Mouse (Mus musculus): ENCODE results near the gene Hfe.
"Not testable (repeated sequence)": the region's sequence is repeated elsewhere in the genome, so short reads cannot be mapped to it uniquely, and the experiment has no call there.

Hfe gene

DNA sequence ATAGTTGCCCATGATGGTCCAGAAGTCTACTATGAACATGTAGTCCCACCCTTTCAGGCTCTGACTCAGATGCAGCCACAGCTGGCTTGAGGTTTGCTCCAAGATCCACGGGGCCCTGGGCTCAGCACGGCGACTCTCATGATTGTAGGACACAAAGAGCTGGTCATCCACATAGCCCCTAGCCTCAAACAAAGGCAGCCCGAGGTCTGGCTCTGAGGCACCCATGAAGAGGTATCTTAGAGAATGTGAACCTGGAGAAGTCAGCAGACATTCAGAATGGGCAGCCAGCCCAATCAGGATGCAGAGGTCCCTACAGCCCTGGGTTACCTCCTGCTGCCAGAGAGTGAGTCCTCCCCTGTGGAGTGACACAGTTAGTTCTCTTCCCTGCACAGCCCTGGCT lies 2.6 kb downstream of the Hfe start:
- H3K36me3 ChIP-seq (ENCODE audit: insufficient read depth, low read length), result no peaks in the 10 kb centered on the region
- peaks cover 14% of the 10 kb centered on the region for H3K4me1 ChIP-seq (replicated peaks; ENCODE audit: low read depth, low read length)
- no peak for TF ChIP-seq NANOG (IDR thresholded peaks at IDR 0.05; ENCODE audit: borderline replicate concordance, low read length)
- no peak for TF ChIP-seq CTCF (conservative IDR thresholded peaks at IDR 0.05; ENCODE audit: low read length)
- TF ChIP-seq POU5F1 (IDR thresholded peaks at IDR 0.05; ENCODE audit: borderline replicate concordance, low read length), result no peak
- H3K4me3 ChIP-seq (replicated peaks; ENCODE audit: low read length), result no peak overlapping the region
- H3K9me3 ChIP-seq (ENCODE audit: low read length), result no peaks in the 10 kb centered on the region
- H3K27me3 ChIP-seq (ENCODE audit: insufficient read depth, low read length), result peaks cover 51% of the 10 kb centered on the region

DNA sequence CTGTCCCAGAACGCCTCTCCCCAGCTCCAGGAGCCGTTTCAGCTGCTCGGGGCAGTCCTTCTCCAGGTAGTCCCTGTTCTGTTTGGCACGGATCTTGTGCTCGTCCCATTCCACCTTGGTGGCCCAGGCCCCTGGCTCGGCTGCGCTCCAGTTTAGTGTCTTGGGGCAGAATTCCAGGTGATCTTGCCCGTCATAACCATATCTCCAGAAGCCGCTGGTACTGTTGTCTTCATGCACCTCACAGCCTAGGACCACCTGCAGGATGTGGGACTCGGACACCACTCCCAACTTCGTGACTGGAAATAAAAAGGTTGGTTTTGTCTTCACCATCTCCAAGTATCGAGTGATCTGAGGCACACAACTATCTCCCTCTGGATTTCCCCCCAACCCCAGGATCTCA lies 3.9 kb downstream of the Hfe start:
- Histone ChIP-seq H3K4me1 (replicated peaks; ENCODE audit: low read depth, low read length) (peaks cover 14% of the 10 kb centered on the region), H3K4me3 (replicated peaks; ENCODE audit: low read length) (no peak overlapping the region), H3K36me3 (ENCODE audit: insufficient read depth, low read length) (no peaks in the 10 kb centered on the region), H3K27me3 (ENCODE audit: insufficient read depth, low read length) (peaks cover 48% of the 10 kb centered on the region), H3K9me3 (ENCODE audit: low read length) (no peaks in the 10 kb centered on the region)
- TF ChIP-seq POU5F1 (IDR thresholded peaks at IDR 0.05; ENCODE audit: borderline replicate concordance, low read length) (no peak), CTCF (conservative IDR thresholded peaks at IDR 0.05; ENCODE audit: low read length) (no peak), NANOG (IDR thresholded peaks at IDR 0.05; ENCODE audit: borderline replicate concordance, low read length) (no peak)

DNA sequence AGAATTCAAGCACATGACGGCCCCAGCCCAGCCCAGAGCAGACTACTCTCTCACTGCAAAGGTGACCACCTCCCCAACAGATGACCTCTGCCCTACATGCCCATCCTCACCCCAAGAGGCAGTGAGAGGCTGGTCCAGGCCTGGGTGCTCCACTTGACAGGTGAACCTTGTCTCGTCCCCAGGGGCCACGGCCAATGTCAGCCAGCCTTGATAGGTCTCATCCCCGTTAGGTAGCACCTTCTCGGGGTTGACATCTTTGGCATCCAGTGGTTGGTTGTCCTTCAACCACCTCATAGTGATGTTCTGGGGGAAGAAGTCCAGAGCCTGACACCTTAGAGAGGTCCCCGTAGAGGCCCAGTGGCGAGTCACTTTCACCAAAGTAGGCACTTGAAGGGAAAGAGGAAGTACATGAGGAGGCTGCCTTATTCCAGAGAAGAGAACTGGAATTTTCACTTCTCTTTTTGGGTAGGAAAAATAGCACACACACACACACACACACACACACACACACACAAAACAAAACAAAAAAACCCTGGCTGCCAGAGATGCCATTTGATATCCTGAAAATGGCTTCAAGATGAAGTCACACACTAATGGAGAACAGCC lies 4.8 kb downstream of the Hfe start:
- H3K4me1 ChIP-seq (replicated peaks; ENCODE audit: low read depth, low read length), result peaks cover 16% of the 10 kb centered on the region

DNA sequence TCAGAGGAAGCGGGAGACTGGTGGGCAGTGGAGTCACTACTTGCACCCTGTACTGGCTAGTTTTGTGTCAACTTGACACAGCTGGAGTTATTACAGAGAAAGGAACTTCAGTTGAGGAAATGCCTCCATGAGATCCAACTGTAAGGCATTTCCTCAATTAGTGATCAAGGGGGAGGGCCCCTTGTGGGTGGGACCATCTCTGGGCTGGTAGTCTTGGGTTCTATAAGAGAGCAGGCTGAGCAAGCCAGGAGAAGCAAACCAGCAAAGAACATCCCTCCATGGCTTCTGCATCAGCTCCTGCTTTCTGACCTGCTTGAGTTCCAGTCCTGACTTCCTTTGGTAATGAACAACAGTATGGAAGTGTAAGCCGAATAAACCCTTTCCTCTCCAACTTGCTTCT lies 7.9 kb downstream of the Hfe start:
- H3K4me1 ChIP-seq (replicated peaks; ENCODE audit: low read depth, low read length), result peaks cover 13% of the 10 kb centered on the region
- not testable (repeated sequence) for H3K4me3 ChIP-seq (replicated peaks; ENCODE audit: low read length); H3K9me3 ChIP-seq (ENCODE audit: low read length); H3K36me3 ChIP-seq (ENCODE audit: insufficient read depth, low read length)
- H3K27me3 ChIP-seq (ENCODE audit: insufficient read depth, low read length), result peaks cover 12% of the 10 kb centered on the region; the same call in 1 of the 2 replicates

More for the DNA sequence above, 4.8 kb downstream of the Hfe start:
- Histone ChIP-seq H3K4me3 (replicated peaks; ENCODE audit: low read length) (no peak overlapping the region), H3K36me3 (ENCODE audit: insufficient read depth, low read length) (no peaks in the 10 kb centered on the region), H3K9me3 (ENCODE audit: low read length) (no peaks in the 10 kb centered on the region), H3K27me3 (ENCODE audit: insufficient read depth, low read length) (peaks cover 41% of the 10 kb centered on the region)
- TF ChIP-seq POU5F1 (IDR thresholded peaks at IDR 0.05; ENCODE audit: borderline replicate concordance, low read length), result no peak
- TF ChIP-seq NANOG (IDR thresholded peaks at IDR 0.05; ENCODE audit: borderline replicate concordance, low read length), result no peak
- no peak for TF ChIP-seq CTCF (conservative IDR thresholded peaks at IDR 0.05; ENCODE audit: low read length)

DNA sequence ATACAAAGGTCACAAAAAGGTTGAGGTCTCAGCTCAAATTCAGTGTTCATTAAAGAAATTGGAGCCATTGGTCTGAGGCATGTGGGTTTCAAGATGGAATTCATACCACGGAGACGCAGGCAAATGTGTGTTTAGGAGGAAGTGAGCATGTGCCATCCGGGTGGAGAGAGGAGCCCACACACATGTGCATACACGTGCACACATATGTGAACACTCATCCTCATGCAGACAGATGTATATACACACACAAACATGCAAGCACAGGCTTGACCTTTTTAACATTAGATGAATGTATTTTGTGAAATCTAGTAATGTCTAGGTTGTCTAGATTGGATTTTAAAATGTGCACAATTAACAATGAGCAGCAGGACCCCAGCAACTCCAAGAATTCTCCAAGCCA lies 8.4 kb downstream of the Hfe start:
- no peak overlapping the region for H3K4me3 ChIP-seq (replicated peaks; ENCODE audit: low read length)
- H3K9me3 ChIP-seq (ENCODE audit: low read length), result no peaks in the 10 kb centered on the region
- H3K27me3 ChIP-seq (ENCODE audit: insufficient read depth, low read length), result peaks cover 8% of the 10 kb centered on the region; the same call in 1 of the 2 replicates
- H3K4me1 ChIP-seq (replicated peaks; ENCODE audit: low read depth, low read length), result peaks cover 13% of the 10 kb centered on the region
- no peaks in the 10 kb centered on the region for H3K36me3 ChIP-seq (ENCODE audit: insufficient read depth, low read length)
- TF ChIP-seq POU5F1 (IDR thresholded peaks at IDR 0.05; ENCODE audit: borderline replicate concordance, low read length) (no peak), NANOG (IDR thresholded peaks at IDR 0.05; ENCODE audit: borderline replicate concordance, low read length) (no peak), CTCF (conservative IDR thresholded peaks at IDR 0.05; ENCODE audit: low read length) (no peak)

DNA sequence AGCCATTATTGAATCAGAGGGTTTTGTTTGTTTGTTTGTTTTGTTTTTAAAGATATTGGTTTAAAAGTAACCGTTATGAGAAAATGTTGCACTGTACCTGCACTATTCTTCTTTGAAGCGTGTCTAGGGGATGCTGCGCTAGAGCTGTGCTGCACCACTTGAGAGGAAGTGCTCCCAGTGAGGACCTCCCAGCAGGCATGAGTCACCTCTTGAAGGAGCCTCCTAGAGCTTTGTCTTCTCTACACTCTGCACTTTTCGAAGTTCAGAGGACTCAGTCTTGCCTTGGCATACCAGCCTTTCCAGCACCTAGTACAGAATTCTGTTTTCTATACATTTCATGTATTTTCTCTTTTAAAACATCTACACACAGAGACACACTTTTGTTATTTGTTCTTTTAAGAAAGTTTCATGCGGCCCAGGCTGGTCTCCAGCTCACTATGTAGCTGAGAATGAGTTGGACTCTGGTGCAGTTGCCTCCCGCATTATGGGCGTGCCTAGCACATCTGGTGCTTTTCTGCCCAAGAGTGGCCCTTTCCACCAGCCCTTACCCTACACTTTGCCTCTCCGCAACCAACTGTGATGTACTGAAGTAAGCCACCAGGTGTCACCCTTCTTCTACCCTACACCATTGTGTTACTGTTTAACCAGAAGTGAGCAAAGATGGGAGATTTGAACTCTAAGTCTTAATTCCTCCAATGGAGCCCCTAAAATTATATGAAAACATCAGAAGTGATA lies 9.7 kb downstream of the Hfe start:
- H3K36me3 ChIP-seq (ENCODE audit: insufficient read depth, low read length), result no peaks in the 10 kb centered on the region
- no peaks in the 10 kb centered on the region; the same call in 1 of the 2 replicates for H3K27me3 ChIP-seq (ENCODE audit: insufficient read depth, low read length)
- H3K4me3 ChIP-seq (replicated peaks; ENCODE audit: low read length), result no peak overlapping the region
- TF ChIP-seq CTCF (conservative IDR thresholded peaks at IDR 0.05; ENCODE audit: low read length), result peak; percentile 62
- no peak for TF ChIP-seq NANOG (IDR thresholded peaks at IDR 0.05; ENCODE audit: borderline replicate concordance, low read length)
- no peak for TF ChIP-seq POU5F1 (IDR thresholded peaks at IDR 0.05; ENCODE audit: borderline replicate concordance, low read length)
- H3K9me3 ChIP-seq (ENCODE audit: low read length), result no peaks in the 10 kb centered on the region
- H3K4me1 ChIP-seq (replicated peaks; ENCODE audit: low read depth, low read length), result peaks cover 22% of the 10 kb centered on the region

DNA sequence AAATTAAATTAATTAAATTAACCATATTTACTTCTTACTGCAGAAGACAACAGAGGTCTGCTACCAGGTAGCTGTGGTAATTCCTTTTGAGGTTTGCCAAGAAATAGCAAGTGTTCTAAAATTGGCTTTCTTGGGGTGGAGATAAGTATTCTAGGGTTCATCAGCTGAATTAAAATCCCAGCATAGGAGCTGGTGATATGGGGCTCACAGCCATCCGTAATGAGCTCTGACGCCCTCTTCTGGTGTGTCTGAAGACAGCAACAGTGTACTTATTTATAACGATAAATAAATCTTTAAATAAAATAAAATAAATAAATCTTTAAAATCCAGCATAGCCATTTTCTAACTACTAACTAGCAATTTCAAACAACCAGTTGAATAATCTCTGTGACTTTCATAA lies 10.9 kb downstream of the Hfe start:
- Histone ChIP-seq H3K27me3 (ENCODE audit: insufficient read depth, low read length) (peaks cover 4% of the 10 kb centered on the region; the same call in 1 of the 2 replicates), H3K36me3 (ENCODE audit: insufficient read depth, low read length) (no peaks in the 10 kb centered on the region), H3K4me1 (replicated peaks; ENCODE audit: low read depth, low read length) (peaks cover 29% of the 10 kb centered on the region), H3K4me3 (replicated peaks; ENCODE audit: low read length) (no peak overlapping the region), H3K9me3 (ENCODE audit: low read length) (no peaks in the 10 kb centered on the region)
- TF ChIP-seq NANOG (IDR thresholded peaks at IDR 0.05; ENCODE audit: borderline replicate concordance, low read length) (no peak), CTCF (conservative IDR thresholded peaks at IDR 0.05; ENCODE audit: low read length) (peak; percentile 20)

DNA sequence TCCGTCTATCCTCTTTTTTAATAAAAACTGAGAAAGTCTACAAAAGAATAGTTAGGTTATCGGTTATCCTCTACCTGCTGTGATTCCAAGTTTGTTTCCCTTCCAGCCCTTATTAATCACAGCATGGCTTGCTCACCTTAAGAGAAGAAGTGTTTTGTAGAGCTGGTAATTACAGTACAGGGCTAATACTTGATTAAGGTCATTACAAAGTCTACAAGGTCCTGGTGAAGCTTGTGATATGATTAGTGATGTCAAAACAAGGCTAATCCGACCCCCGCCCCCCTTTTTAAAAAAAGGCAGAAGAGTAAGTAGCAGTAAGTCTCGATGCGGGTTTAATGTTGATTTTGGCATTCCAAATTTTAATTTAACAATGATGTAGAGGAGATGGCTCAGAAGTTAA lies 11.7 kb downstream of the Hfe start:
- Histone ChIP-seq H3K36me3 (ENCODE audit: insufficient read depth, low read length) (no peaks in the 10 kb centered on the region), H3K4me1 (replicated peaks; ENCODE audit: low read depth, low read length) (peaks cover 29% of the 10 kb centered on the region), H3K4me3 (replicated peaks; ENCODE audit: low read length) (no peak overlapping the region), H3K27me3 (ENCODE audit: insufficient read depth, low read length) (peaks cover 6% of the 10 kb centered on the region; the same call in 1 of the 2 replicates), H3K9me3 (ENCODE audit: low read length) (no peaks in the 10 kb centered on the region)
- TF ChIP-seq NANOG (IDR thresholded peaks at IDR 0.05; ENCODE audit: borderline replicate concordance, low read length), result no peak
- no peak for TF ChIP-seq CTCF (conservative IDR thresholded peaks at IDR 0.05; ENCODE audit: low read length)

DNA sequence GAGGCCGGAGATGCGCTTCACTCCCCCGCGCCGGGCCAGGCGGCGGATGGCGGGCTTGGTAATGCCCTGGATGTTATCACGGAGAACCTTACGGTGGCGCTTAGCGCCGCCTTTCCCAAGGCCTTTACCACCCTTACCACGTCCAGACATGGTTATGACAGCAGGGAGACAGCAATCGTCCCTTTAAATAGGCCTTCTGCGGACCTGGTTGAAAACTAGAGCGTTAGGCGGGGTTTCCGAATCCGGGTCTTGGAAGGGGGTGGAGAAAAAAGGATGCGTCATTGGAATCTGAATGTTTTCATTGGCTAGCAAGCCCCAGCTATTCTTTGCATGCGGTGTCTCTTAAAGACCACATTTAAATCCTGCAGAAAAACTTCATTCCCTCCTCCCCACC lies 12.4 kb downstream of the Hfe start, which contains the start of gene Hist1h4c:
Gene Hist1h4c (minus strand): TSS at position 155 of the 394 bp plus-strand sequence.
- Histone ChIP-seq H3K36me3 (ENCODE audit: insufficient read depth, low read length) (no peaks in the 10 kb centered on the region), H3K4me3 (replicated peaks; ENCODE audit: low read length) (peak within 1 kb of the TSS; percentile 68), H3K9me3 (ENCODE audit: low read length) (no peaks in the 10 kb centered on the region), H3K27me3 (ENCODE audit: insufficient read depth, low read length) (peaks cover 6% of the 10 kb centered on the region; the same call in 1 of the 2 replicates), H3K4me1 (replicated peaks; ENCODE audit: low read depth, low read length) (peaks cover 29% of the 10 kb centered on the region)
- no peak for TF ChIP-seq POU5F1 (IDR thresholded peaks at IDR 0.05; ENCODE audit: borderline replicate concordance, low read length)
- TF ChIP-seq CTCF (conservative IDR thresholded peaks at IDR 0.05; ENCODE audit: low read length), result no peak
- no peak for TF ChIP-seq NANOG (IDR thresholded peaks at IDR 0.05; ENCODE audit: borderline replicate concordance, low read length)
